Mouse (Mus musculus): ENCODE data around the gene Abo.
"Not testable (repeated sequence)": the region's sequence is repeated elsewhere in the genome, so short reads cannot be mapped to it uniquely, and the experiment has no call there.

Abo gene

GRCm38 (mm10) chr2:26864879-26865278, at the start of gene Abo:
TSS of gene Abo (minus strand) at chr2:26864979.
- in situ Hi-C loops (cut with MseI, MboI) = no loop called here

DNA sequence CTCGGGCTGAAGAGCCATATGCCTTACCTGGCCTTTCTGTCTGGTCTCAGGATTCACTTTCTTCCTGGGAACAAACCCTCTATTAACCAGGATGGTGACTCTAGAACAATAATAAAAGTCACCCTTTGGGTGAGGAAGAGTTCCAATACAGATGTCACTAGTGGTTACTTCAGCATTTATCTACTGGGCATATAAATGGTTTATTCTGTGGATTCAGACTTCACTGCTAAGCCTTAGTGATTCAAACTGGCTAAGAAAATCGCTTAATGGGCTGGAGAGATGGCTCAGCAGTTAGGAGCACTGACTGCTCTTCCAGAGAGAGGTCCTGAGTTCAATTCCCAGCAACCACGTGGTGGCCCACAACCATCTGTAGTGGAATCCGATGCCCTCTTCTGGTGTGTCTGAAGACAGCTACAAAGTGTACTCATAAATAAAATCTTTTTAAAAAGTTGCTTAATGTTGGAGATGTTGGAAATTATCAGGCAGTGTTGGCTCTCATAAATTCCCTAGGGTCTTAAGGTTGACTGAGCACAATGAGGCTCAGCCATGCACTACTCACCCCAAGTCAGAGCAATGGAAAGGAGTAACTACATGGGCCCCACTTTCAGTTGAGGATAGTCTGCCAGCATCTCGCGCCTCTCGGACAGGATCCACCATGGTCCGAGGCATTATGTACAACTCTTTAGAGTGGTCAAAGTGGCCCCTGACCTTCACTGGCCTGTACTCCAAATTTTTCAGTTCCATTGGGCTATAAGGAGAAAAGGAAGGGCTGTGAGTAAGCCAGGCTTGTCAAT, 49.6 kb upstream of the Abo start:
- in situ Hi-C loops (cut with MseI, MboI) = no loop called here

GRCm38 (mm10) chr2:26913416-26914147, 48.8 kb upstream of the Abo start:
- in situ Hi-C loops (cut with MseI, MboI) = no loop called here

DNA sequence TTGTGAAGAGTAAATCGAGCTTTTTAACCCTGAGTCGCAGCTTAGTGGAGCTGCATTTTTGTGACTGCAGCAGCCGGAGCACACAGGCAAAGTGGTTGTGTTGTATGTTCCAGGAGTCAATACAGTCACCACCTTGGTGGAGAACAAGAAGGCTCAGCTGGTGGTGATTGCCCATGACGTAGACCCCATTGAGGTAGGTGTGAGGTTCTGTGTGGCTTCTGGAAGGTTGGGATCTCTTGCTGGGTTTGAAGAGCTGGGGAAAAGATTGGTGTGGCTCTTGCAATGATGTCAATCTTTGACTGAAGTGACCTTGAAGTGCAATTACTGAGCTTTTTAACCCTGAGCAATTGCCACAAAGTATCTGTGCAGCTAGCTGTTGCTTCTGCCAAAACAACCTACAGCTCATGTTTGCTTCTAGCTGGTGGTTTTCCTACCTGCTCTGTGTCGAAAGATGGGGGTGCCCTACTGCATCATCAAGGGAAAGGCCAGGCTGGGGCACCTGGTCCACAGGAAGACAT, 47.5 kb upstream of the Abo start:
- in situ Hi-C loops (cut with MseI, MboI) = no loop called here

DNA sequence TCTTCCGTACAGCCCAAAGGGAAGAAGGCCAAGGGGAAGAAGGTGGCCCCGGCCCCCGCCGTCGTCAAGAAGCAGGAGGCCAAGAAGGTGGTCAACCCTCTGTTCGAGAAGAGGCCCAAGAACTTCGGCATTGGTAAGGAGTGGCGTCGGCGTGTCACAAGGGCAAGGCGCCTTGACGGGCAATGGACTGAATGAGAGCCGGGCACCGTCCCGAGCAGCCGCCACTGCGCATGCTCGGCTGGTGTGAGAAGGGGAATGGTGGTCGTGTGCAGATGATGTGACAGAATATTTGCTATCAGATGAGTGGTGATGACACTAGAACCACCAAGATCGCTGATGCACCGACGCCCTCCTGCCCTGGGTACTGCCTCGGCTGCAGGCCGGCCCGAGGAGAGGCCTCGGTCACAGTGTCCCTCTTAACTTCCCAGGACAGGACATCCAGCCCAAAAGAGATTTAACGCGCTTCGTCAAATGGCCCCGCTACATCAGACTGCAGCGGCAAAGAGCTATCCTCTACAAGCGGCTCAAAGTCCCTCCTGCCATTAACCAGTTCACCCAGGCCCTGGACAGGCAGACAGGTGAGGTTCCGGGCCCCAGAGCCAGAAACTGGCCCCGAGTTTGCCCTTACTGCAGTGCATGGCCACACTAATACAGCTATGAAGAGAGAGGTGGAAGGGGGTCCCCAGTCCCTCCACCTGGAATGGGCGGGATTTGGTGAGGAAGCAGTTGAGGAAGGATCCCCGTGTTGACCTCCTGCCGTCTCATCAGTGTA, 46.4 kb upstream of the Abo start:
- in situ Hi-C loops (cut with MseI, MboI) = no loop called here

DNA sequence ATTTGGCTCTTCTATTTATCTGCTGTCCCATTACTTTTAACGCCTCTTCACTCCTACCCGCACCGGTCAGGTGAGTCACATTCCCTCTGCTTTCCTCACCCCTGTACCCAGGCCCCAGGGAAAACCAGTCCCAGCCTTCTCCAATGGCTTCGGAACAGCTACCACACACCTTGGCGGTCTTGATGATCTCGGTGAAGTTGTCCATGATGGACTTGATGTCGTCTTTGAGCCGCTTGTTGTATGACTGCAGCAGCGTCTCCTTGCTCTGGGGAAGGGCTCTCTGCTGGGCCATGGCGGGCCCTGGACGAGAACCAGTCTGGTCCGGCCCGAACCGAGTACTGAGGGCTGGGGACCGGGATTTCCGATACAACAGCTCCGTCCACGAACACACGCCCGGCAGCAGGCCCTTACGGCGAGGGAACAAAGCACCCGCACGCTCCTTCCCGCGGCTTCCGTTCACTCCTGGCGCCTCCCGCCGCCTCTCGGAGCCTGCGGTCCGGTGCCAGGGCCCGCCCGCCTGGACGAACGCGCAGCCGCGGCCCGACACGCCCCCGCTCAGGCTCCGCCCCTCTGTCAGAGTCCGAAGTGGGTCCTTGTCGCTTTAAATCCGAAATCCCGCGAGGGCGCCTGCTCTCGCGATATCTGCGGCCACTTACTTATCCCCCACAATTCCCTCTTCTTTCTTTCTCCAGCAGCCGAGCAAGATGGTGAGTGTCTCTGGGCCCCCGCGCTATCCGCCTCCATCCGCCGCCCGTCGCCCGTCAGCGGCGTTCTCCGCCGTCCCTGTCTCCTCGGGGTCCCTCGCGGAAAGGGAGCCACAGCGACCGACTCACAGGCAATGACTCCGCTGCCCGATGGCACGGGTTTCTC, 45.6 kb upstream of the Abo start, which contains the start of the genes Med22 and Rpl7a:
Gene Med22 (minus strand): TSS at position 554 of the 870 bp plus-strand sequence.
Gene Rpl7a (plus strand): TSS at position 641 of the 870 bp plus-strand sequence.
- in situ Hi-C loops (cut with MseI, MboI) = no loop called here

DNA sequence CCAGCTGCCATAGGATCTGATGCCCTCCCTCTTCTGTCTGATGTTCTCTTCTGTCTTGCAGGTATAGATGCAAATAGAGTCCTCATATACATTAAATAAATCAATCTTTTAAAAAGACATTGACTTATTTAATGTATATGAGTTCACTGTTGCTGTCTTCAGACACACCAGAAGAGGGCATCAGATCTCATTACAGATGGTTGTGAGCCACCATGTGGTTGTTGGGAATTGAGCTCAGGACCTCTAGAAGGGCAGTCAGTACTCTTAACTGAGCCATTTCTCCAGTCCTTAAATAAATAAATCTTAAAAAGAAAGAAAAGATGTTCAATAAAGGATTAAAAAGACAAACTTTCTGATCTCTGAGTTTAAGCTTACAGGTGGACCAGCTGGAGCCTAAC, 44.6 kb upstream of the Abo start:
- in situ Hi-C loops (cut with MseI, MboI) = loop anchor here in 1 of 2 experiments (10.0 kb wide), 1 partner anchor 265 kb away; no protein-coding TSS in a partner anchor

DNA sequence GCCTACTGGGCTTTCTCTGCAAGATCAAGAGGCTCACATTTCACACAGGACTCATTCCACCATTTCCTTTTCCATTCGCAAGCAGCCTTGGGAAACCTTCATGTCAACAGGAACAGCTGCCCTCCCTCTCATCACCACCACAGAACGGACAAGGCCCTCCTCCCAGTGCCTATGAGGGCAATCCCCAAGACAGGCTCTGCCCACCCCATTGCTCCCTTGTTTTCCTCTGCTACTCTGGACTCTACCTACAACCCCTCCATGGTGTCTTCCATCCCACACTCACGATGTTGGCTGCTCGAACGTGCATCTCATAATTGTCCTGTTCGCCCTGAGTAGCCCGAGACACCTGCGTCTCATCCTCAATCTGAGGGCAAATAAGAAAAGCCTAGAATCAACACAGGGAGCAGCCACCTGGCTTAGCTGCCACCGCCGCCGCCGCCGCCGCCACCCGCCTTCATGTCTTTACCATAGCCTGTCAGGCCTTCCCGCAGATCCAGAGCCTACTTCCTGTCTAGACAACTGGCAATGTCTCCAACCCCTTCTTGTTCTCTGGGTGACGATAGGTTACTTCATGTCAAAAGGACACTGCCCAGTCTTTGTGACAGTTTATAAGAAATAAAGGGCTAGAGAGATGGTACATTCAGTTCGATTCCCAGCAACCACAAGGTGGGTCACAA, 44.1 kb upstream of the Abo start:
- in situ Hi-C loops (cut with MseI, MboI) = loop anchor here in 1 of 2 experiments (10.0 kb wide), 1 partner anchor 264 kb away; no protein-coding TSS in a partner anchor

- in situ Hi-C loops (cut with MseI, MboI) = loop anchor here in 1 of 2 experiments (10.0 kb wide), 1 partner anchor 262 kb away; no protein-coding TSS in a partner anchor
These were observed 42.3 kb upstream of the Abo start for GRCm38 (mm10) chr2:26907109-26907508.

DNA sequence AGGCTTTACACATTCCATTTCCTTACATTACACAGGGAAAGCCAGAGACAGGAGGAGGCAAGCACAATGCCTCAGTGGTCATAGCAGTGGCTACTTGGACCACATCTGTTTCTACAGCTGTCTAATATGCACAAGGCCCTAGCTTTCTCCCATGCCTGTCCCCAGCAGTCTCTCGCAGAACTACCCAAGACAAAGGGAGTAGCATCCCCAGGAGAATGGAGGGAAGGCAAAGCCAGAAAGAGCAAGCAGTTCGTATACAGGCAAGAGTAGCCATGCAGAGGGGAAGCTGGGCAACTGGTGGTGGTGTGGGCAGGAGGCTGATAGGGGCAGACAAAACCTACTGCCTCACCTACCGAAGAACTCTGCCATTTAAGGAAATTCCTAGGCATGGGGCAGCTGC, 41.7 kb upstream of the Abo start:
- in situ Hi-C loops (cut with MseI, MboI) = loop anchor here in 1 of 2 experiments (10.0 kb wide), 1 partner anchor 262 kb away; no protein-coding TSS in a partner anchor

- in situ Hi-C loops (cut with MseI, MboI) = loop anchor here in 1 of 2 experiments (10.0 kb wide), 1 partner anchor 261 kb away; no protein-coding TSS in a partner anchor
These were observed 41.2 kb upstream of the Abo start for GRCm38 (mm10) chr2:26905936-26906335.

DNA sequence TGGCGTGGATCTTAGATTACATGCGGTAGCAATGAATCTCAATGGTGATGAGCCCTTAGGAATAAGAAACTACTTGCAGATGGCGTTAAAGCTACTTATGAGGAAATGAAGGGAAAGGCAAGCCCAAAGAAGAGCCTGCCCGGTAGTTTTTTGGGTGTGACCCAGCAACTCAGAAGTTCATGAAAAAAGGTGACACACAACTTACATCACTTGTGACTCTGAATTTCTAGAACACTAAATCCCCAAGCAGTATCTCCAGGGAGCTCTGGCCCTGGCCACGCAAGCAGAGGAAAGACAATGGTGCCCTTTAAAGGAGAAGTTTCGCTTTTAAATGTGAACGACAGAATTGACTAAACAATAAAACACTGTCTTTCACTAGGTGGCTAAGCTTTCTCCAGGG, 38.5 kb upstream of the Abo start:
- in situ Hi-C loops (cut with MseI, MboI) = loop anchor here in 1 of 2 experiments (10.0 kb wide), 1 partner anchor 259 kb away; no protein-coding TSS in a partner anchor

- in situ Hi-C loops (cut with MseI, MboI) = loop anchor here in 1 of 2 experiments (10.0 kb wide), 1 partner anchor 258 kb away; no protein-coding TSS in a partner anchor
These were observed 37.9 kb upstream of the Abo start, which contains the start of gene Surf6 for GRCm38 (mm10) chr2:26902467-26903220. TSS of gene Surf6 (minus strand) at chr2:26902879.

- in situ Hi-C loops (cut with MseI, MboI) = loop anchor here in 1 of 2 experiments (10.0 kb wide), 1 partner anchor 257 kb away; no protein-coding TSS in a partner anchor
These were observed 37.1 kb upstream of the Abo start for GRCm38 (mm10) chr2:26901834-26902400.

- in situ Hi-C loops (cut with MseI, MboI) = loop anchor here in 1 of 2 experiments (10.0 kb wide), 1 partner anchor 256 kb away; no protein-coding TSS in a partner anchor
These were observed 36.0 kb upstream of the Abo start for GRCm38 (mm10) chr2:26900731-26901130.

GRCm38 (mm10) chr2:26895898-26896297, 31.1 kb upstream of the Abo start:
- in situ Hi-C loops (cut with MseI, MboI) = no loop called here

DNA sequence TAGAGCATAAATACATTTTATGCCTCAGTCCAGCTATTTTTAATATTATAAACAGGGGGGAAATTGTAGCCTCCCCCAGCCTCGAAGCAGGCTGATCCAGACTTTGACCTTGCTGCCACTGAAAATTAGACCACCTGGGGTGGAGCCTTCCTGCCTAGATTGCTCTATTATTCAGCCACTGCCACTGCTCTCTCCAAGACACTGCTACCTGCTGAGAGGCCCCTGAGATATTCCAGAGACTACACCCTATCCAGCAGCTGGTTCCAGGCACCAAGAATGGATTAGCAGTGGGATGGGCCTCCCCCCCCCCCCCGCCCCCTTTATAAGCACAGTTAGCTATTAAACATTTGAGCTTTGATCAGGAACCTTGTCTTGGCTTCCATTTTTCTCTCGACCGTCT, 21.4 kb upstream of the Abo start:
- in situ Hi-C loops (cut with MseI, MboI) = not testable (repeated sequence)

GRCm38 (mm10) chr2:26885541-26885940, 20.8 kb upstream of the Abo start:
- in situ Hi-C loops (cut with MseI, MboI) = not testable (repeated sequence)

All from mouse trophoblast stem cell (cell line).